Mouse (Mus musculus): ENCODE data around the gene Foxj2. TPM values are rescaled to one million over a fixed set of nuclear protein-coding genes. Genes with fewer than 3 reads are reported as not detected.

Gene Foxj2
- 16.4 and 17.0 TPM in 2 replicates for polyA plus RNA-seq (2012; rRNA removed)

DNA sequence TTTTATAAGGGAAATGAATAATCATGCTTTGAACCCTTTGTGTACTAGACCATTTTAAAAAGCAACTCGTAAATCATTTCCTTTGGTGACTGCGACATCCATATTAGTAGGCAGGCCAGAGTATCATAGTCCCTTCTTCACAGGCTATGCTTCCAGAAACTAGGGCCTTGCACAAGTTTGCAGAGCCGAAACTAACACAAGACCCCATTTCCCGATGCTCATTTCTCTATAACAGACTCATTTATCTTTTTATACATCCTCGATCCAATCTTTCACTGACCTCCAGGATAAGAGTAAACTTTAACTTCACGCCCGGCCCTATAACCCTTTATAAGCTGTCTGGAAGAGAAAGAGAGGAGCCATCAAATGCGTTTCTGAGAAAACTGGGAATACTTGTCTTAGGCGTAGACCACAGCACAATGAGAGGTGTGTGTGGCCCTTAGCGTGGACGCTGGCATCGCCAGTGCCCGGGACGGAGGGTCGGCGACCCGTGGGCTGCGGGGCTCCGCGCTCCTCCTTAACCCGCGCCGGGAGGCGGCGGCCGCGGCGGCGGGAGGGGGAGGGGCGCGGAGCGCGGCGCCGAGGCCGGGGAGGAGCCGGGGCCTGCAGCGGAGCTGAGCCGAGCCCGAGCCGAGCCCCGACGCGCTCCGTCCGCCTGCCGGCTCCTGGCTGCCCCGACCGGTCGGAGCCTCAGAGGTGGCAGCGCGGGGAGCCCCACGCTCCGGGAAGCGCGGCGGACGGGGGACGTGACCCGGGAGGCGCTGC is at the start of gene Foxj2:
Gene Foxj2 (plus strand): TSS at position 609 of the 765 bp plus-strand sequence.
- DNase-seq (ENCODE audit: extremely low spot score in 1 of 2, low spot score in 1 of 2) = peak in 1 of 2 experiments; percentile 50

DNA sequence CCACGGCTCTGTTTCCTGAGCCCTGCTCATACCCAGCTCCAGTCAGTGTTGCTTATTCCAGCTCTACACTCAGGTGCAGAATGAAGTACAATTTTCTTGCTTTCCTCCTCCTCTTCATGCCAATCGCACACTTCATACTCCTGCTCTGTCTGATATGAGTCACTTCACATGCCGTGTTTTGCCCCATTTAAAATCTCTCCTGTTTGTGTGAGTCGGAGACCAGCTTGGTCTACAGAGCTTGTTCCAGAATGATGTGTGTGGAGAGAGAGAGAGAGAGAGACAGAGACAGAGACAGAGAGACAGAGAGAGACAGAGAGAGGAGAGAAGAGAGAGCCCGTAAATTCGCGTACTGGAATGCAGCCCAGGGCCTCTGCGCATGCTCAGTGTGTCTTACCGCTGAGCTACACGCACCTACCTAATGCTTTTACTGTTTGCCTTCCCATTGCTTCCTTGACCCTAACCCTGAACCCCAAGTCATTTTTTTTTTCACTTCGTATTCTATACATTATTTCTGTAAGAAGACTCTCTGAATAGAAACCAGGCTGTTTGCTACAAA is 48.9 kb upstream of the Foxj2 start:
- DNase-seq (ENCODE audit: extremely low spot score in 1 of 2, low spot score in 1 of 2) = peak in 1 of 2 experiments; percentile 51

DNA sequence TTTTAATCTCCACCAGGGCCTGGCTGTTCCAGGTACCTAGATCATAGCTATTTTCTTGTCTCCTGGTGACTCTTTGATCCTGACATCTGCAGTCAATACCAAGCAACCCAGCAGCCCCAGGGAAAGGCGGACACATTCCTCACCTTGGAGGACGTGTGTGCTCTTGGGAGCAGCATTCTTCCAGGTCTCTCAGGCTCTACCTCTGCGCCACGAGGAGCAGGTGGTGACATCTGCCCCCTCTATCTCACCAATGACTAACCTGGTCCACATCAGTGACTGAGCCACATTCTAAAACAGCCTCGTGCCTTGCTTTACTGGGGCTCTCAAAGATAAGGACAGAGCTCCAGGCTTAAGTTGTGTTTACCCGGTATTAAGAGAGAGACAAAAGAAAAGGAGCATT is 47.0 kb upstream of the Foxj2 start:
- DNase-seq (ENCODE audit: extremely low spot score in 1 of 2, low spot score in 1 of 2) = no peak

DNA sequence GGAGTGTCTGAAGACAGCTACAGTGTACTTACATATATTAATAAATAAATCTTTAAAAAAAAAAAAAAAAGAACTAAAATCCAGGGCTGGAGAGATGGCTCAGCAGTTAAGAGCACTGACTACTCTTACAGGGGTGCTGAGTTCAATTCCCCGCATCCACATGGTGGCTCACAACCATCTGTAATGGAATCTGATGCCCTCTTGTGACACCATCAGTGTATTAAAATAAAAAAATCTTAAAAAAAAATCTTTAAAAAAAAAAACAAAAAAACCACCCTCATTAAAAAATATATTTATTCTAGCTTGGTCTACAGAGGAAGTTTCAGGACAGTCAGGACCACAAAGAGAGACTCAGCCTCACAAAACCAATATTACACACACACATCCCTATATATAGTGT is 45.4 kb upstream of the Foxj2 start:
- no peak for DNase-seq (ENCODE audit: extremely low spot score in 1 of 2, low spot score in 1 of 2)

DNA sequence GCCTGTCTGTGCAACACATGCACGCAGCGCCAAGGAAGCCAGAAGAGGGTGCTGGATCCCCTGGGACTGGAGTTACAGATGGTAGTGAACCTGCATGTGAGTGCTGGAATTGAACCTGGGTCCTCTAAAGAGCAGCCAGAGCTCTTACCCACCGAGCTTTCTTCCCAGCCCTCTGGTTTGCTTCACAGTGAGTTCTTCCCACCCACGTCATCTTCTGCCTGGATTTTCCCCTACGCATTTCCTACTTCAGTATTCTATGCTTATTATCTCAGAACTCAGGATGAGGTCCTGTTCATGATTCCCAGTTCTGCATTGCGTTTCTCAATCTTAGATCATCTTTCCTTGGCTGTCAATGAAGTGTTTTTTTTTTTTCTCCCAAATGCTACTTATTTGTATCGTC is 43.7 kb upstream of the Foxj2 start:
- DNase-seq (ENCODE audit: extremely low spot score in 1 of 2, low spot score in 1 of 2) = no peak

DNA sequence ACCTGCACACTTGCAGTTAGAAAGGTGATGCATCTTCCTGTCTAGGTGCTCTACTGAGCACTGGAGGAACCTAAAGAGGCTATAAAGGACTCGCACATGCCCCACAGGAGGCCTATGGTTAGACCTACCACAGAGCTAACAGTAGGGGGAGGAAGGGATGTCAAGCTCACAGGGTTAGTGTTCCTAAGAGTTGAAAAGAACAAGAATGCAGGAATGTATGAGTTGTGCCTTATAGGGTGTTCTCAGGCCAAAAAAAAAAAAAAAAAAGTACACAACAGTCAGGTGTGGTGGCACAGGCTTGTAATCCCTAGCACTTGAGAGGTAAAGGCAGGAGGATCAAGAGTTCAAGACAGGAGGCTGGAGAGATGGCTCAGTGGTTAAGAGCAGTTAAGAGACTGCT is 39.8 kb upstream of the Foxj2 start:
- DNase-seq (ENCODE audit: extremely low spot score in 1 of 2, low spot score in 1 of 2) = no peak

DNA sequence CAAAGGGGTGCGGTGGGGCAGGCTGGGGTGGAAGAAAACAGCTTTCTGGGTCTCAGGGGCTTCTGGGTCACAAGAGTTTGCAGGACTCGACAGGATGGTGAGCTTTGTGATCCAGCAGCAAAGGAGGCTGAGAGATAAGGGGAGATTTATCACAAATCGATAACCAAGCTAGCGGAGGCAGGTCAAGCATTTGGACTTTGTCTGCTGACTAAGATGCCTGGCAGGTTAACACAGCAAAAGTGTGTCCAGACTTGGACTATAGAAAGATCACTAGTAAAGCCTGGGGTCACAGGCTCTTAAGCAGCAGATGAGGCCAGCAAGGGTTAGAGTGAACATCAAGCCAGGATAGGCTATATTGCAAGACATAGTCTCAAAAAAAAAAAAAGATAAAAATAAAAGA is 38.5 kb upstream of the Foxj2 start:
- no peak for DNase-seq (ENCODE audit: extremely low spot score in 1 of 2, low spot score in 1 of 2)

DNA sequence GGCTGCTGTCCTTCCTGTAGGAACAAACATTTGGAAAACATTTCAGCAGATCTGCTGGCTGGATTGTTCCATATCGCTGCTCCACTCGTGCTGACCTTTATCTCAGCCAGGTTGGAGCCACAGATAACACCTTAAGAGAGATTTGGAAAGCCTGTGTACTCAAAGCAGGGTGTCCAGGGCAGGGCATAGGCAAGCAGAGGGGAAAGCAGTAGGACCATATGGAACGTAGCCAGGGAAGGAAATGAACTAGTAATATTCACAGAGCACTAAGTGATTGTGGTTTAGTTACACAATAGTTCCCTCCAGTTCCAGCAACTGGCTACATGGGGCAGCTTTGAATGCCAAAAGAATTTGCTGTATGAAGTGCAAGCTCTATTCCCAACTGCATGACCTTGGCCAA is 37.5 kb upstream of the Foxj2 start:
- DNase-seq (ENCODE audit: extremely low spot score in 1 of 2, low spot score in 1 of 2) = no peak

DNA sequence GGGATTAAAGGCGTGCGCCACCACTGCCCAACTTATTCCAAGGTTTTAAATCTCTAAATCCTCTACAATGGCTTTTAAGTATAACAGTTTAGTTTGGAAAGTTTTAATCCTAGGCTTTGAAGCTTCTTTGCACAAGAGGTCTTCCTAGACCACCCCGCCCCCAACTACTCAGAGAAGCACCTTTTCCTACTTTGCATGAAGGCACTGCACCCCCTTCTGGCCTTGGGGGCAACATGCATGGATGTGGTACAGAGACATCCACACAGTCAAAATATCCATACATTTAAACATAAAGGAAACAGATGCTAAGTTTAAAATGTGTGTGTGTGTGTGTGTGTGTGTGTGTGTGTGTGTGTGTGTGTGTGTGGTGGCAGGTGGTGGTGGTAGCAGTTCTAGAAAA is 34.8 kb upstream of the Foxj2 start:
- DNase-seq (ENCODE audit: extremely low spot score in 1 of 2, low spot score in 1 of 2) = peak in 1 of 2 experiments; percentile 62

DNA sequence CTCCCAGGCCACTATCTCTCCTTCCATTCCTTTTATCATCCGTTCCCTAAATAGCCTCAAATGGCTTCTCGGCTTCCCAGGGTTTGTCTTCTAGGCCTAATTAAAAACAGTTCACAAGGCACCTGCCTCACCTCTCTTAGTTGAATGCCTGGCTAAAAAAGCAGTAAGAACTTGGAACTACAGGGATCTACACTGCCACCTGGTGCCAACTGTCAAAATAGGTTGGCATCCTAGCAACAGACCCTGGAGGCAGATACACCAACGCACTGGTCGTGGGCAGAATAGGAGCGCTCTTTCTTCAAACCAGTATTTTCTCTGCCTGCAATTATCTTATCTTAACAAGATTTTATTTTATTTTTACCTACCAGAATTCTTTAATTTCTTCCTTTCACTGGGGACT is 33.4 kb upstream of the Foxj2 start:
- peak; percentile 77 to 90 for DNase-seq (ENCODE audit: extremely low spot score in 1 of 2, low spot score in 1 of 2)

DNA sequence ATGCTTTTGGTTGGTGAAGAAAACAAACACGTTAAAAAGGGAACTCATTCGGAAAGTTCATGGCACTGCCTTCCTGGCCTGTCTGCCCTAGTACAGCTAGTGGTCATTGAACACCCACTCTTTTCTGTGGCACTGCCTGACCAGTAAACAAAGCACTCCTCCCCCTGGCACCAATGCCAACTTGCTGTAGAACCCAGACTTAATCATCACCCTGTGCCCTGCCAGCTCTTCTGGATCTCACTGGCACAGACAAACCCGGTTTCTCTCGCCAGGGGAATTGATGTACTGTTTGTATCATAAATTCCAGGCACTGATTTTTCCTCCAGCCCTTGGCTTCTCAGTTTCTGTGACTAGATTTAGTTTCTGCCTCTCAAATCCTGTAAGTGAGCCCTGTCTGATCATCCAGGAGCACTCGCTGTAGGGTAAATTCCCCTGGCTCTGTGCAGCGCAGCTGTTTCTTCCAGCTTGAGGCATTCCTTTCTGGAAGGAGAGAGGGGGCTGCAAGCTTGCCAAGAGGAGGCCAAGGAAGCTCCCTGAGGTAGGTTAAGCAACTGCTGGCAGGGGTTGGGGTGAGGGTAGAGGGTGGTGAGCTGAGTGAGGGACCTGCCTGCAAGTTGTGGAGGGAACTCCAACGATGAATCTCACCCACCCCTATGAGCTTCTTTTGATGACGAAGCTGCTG is 24.3 kb upstream of the Foxj2 start:
- DNase-seq (ENCODE audit: extremely low spot score in 1 of 2, low spot score in 1 of 2) = peak in 1 of 2 experiments; percentile 31

DNA sequence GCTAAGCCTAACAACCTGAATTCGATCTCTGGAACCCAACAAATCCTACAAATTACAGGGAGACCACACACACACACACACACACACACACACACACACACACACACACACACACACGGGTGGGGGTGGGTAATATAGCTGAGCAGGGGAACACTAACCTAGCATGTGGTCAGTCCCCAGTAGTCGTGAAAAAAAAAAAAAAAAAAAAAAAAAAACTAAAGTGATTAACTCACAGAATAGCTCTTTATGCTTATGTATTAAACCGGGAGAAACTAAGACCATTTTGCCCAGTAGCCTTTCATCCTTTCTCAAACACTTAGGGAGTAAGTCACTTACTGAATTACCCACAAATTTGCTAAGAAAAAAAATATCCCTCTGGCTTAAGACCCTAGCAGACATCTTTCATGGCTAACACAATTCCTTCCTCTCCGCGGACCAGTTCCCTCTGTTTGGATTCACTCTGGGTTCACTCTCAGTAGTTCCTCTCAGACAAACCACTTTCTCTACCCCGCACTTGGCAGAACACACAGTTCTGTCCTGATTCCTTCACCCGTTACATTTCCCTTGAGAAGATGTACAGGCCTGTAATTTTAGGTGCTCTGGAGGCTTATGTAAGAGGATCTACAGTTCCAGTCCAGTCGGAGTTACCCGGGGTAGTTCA is 18.9 kb upstream of the Foxj2 start:
- peak; percentile 44 to 65 for DNase-seq (ENCODE audit: extremely low spot score in 1 of 2, low spot score in 1 of 2)

DNA sequence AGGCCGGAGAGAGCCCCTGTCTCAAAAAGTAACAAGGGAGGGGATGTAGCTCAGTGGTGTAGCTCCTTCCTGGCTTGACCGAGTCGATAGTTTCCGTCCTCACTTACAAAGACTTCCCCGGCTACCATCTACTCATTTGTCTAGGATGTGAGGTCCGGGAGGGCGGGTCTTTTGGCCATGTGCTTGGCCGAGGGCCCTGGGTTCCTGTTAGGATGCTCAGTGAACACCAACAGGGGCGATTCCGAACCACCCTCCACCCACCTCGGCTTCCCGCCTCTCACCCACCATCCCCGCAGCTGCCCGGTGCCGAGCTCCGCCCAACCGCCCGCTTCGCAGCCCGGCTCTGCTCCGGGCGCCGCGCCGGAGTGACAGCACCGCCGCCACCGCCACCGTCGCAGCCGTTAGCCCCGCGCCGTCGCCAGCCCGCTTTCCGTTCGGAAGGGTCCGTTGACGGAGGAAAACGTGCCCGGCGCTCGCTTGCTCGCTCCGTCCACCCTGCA is 18.4 kb upstream of the Foxj2 start, which contains the start of gene Slc2a3:
Gene Slc2a3 (minus strand): TSS at position 340 of the 500 bp plus-strand sequence.
- DNase-seq (ENCODE audit: extremely low spot score in 1 of 2, low spot score in 1 of 2) = peak in 1 of 2 experiments; percentile 67

DNA sequence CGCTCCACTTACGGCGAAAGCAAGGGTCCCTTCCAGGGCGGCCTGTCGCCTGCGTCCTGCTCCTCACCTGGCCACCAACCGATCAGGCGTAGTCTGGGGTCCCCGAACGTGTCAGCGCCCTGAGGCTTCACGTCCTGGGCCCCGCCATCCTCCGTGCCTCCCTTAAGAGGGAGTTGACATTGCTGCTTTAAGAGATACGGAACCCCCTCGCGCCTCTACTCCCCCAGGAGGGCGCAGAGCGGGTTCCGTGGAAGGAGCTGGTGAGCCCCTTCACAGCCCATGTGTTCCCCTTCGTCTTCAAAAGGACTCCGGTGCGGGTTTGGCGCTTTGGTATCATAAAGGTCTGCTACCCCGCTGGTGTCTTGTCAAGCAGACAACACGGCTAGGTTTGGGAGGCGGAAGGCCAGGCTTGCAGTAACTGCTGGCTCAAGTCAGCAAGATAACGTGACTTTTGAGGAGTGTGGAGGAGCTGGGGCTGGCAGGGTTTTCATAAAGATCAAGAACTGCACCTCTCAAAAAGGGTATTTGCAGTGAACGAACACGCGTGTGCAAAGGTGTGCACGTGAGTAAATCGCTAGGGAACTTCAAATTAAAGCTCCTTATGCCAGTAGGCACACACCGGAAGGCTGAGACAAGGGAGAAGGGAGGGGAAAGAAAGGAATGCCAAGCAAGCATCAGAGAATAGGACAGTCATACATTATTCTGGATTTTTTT is 17.8 kb upstream of the Foxj2 start:
- DNase-seq (ENCODE audit: extremely low spot score in 1 of 2, low spot score in 1 of 2) = peak in 1 of 2 experiments; percentile 50

DNA sequence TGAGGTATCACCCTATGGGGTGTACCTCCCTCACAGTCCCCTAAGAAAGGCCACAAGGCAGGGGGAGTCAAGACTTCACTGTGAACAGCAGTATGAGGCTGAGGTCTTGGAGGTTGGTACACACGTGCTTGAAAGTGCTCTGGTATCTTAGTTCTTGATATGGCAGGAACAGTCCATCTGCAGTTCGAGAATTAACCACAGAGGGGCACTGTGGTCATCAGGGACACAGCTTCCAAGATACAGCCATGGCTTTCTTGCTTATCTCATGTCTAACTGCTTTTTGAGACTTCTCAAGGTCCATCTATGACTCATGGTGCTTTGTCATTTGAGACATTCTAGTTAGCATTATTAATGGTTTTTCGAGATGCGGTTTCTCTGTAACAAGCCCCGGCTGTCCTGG is 15.3 kb upstream of the Foxj2 start:
- DNase-seq (ENCODE audit: extremely low spot score in 1 of 2, low spot score in 1 of 2) = peak; percentile 53 to 93

DNA sequence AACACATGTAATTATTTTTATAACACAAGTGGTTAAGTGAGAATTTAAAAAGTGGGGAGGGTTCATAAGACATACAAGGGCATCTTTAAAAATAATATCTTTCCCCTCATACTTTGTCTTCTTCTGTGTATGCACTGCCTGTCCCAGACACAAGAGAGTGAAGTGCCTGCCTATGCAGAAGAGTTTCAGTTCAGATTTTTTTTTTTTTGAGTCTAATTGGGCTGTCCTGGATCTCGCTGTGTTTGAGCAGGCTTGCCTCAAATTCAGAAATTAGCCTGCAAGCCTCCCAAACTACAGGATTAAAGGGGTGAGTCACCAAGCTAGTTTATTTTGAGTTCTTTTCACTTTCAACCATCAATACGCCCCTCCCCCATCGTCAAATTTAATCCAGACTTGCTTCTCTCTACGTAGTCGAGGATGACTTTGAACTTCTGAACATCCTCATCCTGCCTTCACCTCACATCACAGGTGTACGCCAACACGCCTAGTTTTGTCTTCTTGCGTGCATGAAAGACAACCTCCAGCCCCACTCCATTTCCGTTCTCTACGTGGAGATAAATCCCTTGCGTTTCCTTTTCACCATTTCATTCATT is 9.6 kb upstream of the Foxj2 start:
- peak in 1 of 2 experiments; percentile 57 for DNase-seq (ENCODE audit: extremely low spot score in 1 of 2, low spot score in 1 of 2)

DNA sequence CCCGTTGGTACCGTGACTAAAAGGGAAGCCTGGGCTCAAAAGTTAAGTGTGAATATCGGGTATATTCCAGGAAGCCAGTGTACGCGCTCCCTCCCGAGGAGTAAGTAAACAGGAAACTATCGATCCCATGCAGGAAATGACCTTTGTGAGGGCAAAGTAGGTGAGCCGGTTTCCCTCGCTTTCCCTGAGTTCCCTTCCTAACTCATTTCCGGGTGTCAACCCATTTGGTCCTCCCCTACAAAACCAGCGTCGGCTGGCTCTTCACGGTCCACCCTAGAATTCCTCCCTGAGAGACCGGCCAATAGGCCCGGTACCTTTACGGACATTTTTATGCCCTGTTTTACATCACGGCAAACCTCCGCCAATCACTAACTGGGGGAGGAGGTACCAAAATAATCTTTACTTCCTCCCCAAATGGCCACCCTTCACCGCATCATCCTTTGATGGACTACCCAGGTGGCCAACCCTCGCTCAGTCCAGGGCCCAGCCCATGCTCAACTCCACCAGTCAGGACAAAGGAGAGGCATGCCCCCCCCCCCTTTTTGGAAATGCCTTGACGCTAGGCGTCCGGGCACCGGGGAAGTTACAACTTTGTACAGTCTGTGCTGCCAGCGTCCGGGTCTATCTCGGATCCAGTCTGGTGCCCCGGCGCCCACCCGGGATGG is 9.0 kb upstream of the Foxj2 start:
- DNase-seq (ENCODE audit: extremely low spot score in 1 of 2, low spot score in 1 of 2) = peak; percentile 97 to 98

DNA sequence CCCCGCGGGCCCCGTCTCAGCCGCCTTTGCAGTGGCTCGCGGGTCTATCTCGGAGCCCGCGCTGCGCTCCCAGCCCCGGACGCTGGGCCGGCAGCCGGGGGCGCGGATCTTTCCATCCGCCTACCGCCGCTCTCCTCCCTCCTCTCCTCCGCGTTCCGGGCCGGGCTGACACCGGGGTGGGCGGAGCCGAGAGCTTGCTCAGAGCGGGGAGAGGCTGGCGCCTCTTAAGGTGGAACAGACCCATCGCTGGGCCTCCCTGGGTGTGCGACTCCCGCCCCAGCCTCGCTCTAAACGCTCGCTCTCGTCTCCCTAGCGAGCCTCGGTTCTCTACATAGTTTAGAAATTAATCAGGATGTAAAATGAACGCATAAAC is 8.4 kb upstream of the Foxj2 start:
- peak; percentile 82 to 93 for DNase-seq (ENCODE audit: extremely low spot score in 1 of 2, low spot score in 1 of 2)
